Mouse (Mus musculus) c-Kit-positive CD71-positive TER-119-negative erythroid progenitor cells, embryonic 14.5 days (primary cell): ENCODE data around the gene Lyrm1.

Experiments
- DNase-seq: peaks from one replicate; pipeline ENCODE4 v3.0.0-alpha.2; 2013; ENCODE audit warnings: low read depth

Gene Lyrm1

DNA sequence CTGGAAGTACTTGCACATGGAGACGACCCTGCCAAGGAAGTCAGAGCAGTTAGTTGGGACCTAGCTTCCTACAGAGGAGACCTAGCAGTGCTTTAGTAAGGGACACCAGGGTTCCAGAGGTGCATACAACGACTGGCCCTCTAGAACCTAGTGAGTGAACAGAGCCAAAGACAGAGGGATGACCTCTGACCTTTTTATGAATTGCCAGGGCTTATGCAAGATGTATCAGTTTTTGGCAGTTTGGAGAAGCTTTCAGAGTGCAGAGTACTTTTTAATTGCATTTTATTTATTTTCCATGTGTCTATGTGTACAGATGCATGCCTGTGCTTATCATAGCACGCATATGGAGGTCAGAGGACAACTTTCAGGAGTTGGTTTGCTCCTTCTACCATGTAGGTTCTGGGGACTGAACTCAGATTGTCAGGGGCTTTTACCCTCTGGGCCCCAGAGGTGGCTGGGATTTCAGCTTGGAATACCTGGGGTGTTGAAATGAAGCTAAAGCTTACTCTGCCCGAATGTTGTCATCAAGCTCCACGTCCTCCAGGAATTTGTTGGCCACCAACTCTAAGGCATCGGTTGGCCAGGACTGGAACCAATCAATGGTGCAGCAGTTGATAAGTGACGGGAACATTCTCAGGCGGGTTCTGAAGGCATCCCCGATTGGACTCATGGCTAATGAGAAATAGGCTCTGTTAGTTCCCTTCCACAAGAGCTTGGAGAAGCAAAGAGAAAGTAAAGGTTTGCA, 70.2 kb downstream of the Lyrm1 start:
- DNase-seq: no peak

DNA sequence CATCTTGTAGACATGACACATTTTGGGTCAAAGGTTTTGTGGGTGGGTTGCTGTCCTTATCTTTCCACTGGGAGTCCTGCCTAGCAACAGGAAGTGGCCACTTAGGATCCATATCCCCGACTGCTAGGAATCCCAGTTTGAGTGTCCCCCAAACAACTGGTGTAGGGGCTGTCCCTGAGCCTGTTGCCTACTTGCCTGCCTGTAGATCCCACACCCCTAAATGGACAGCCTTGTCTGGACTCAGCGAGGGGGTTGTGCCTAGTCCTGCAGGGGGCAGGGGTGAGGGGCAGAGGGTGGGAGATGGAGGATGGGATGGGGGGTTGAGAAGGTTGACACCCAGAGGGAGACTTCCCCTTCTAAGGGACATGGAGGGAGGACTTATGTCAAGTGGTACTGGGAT, 73.7 kb downstream of the Lyrm1 start:
- no peak for DNase-seq

GRCm38 (mm10) chr7:119974214-119974613, 78.6 kb downstream of the Lyrm1 start:
- no peak for DNase-seq

GRCm38 (mm10) chr7:119976256-119976655, 80.6 kb downstream of the Lyrm1 start:
- DNase-seq: no peak

DNA sequence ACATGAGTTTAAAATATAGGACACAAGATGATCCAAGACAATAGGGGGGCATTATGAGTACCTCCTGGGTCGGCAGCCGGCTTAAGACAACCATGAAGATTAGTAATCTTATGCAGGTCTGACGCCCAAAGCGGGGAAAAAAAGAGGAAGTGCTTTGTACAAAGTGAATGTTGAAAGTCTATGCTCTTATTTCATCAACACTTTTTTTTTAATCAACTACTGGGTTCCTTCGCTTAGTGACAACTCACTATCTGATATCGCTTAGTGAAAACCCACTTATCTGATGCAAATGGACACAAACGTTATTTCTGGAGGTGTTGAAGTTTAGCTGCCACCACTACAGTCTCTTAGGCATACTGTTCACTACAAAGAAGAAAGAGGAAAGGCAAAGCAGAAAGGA, 81.9 kb downstream of the Lyrm1 start:
- no peak for DNase-seq

DNA sequence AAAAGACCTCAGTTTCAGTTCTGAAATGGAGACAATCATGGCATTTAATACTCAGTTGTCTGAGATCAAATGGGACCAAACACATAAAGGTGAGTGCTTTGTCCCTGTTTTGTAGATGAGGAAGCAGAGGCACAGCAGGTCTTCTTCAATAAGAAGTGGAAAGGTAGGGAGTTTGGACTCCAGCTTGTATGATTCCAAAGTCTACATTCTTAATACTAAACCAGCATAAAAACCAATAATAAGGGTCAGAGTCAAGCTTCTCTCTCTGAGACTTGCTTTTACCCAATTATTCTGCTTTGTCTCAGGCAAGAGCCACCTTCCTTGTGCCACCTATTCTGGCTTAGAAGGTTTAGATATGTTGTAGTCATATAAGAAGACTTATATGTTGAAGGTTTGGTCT, 82.9 kb downstream of the Lyrm1 start:
- DNase-seq: no peak

GRCm38 (mm10) chr7:119980170-119980569, 84.5 kb downstream of the Lyrm1 start:
- DNase-seq: no peak

DNA sequence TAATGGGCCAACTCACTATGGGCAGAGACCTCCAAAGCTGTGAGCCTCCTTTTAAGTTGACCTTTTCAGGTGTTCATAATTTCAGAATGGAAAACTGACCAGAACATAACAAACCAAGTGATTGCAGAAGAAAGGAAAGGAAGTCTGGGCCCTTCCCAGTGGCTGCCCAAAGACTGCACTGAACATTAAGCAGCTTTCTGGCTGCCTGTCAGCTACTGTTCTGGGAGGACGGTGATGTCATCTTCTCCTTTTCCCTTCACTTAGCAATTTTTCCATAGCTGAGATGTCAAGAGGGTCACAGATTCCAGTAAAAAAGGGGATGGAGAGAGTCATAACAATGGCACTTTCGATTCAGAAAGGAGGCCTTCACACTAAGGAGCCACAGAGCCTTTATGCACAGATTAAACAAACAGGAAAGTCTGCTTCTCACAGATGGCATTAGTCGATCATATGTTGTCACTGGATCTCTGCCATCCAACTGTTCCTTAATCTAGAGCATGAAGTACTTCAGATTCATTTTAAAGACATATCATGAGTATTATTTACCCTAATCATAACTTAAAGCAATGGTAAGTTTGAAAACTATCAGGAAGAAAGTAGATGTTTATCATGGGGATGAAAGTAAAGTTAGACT, 89.7 kb downstream of the Lyrm1 start:
- no peak for DNase-seq

DNA sequence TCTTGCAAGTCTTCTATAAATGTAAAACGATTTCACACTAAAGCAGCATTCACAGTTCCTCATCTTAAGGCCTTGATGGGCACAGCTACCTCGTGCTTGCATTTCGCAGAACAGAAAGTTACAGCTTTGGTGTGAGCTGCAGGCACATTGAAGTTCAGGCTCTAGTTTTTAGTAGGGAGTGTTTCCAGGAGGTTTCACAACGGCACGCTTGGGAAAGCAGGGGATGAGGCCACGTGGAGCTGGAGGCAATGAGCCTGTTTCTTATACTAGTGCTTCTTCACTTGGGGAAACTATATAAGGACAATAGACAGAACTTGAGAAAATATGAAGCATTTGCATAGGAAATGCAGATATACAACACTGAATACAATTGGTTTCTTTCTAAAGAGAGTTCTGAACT, 101.4 kb downstream of the Lyrm1 start:
- no peak for DNase-seq
